Mouse (Mus musculus) CH12.LX (cell line): Measurements from ENCODE around the gene Rbp2. TPM values are rescaled to one million over a fixed set of nuclear protein-coding genes. Genes with fewer than 3 reads are reported as not detected.

ENCODE experiments used
- DNase-seq: peaks from one replicate; pipeline ENCODE4 v3.0.0-alpha.2; 2013; ENCODE audit errors: extremely low read depth
- H3K27ac ChIP-seq: 2 replicates; pipeline ENCODE4 v1.5.1; 2012; ENCODE audit warnings: low read depth, mild to moderate bottlenecking, control low read depth, moderate library complexity; ENCODE audit not compliant: insufficient read depth
- H3K27me3 ChIP-seq: replicated peaks from 2 replicates; pipeline ENCODE3; 2012; ENCODE audit warnings: inconsistent platforms
- H3K36me3 ChIP-seq, 2 experiments: replicated peaks in 1 of 2; 2 replicates each; pipeline versions ENCODE3 to v1.6.1; 2012; ENCODE audit warnings: inconsistent platforms in 1 of 2, low read length in 1 of 2, mild to moderate bottlenecking in 1 of 2, mixed read lengths in 1 of 2, moderate library complexity in 1 of 2; ENCODE audit not compliant: control insufficient read depth in 1 of 2, insufficient read depth in 1 of 2
- H3K4me1 ChIP-seq, 2 experiments: 2 replicates each; pipeline ENCODE4 v1.6.1; 2012; ENCODE audit warnings: inconsistent platforms in 1 of 2, moderate library complexity in 1 of 2; ENCODE audit not compliant: insufficient read depth in 2 of 2, control insufficient read depth in 1 of 2
- H3K4me2 ChIP-seq: 2 replicates; pipeline ENCODE4 v1.6.1; 2012; ENCODE audit warnings: low read depth, mild to moderate bottlenecking, control low read depth; ENCODE audit not compliant: poor library complexity, insufficient read depth, severe bottlenecking
- H3K4me3 ChIP-seq, 3 experiments: fragments of 150-350 bp in 1 of 3; sonication (generic) in 1 of 3; replicated peaks in 1 of 3; 2 replicates each; pipeline versions ENCODE3 to v1.5.1; 2011 to 2012; ENCODE audit warnings: low read depth in 2 of 3, low read length in 2 of 3, mild to moderate bottlenecking in 2 of 3, moderate library complexity in 2 of 3, control low read depth in 1 of 3, improper control_type of control experiment in 1 of 3, inconsistent platforms in 1 of 3, mixed read lengths in 1 of 3; ENCODE audit not compliant: poor library complexity in 1 of 3
- H3K79me2 ChIP-seq: replicated peaks from 2 replicates; pipeline ENCODE4 v1.6.1; 2012; ENCODE audit warnings: mild to moderate bottlenecking, moderate library complexity; ENCODE audit not compliant: control insufficient read depth, poor library complexity, insufficient read depth, severe bottlenecking; ENCODE audit errors: extremely low read depth
- H3K9ac ChIP-seq: 2 replicates; pipeline ENCODE4 v1.6.1; 2012; ENCODE audit warnings: low read depth, mild to moderate bottlenecking, control low read depth, moderate library complexity; ENCODE audit not compliant: insufficient read depth
- H3K9me3 ChIP-seq: replicated peaks from 2 replicates; pipeline ENCODE3; 2012; ENCODE audit warnings: low read length, inconsistent platforms, mixed read lengths
- CHD1 ChIP-seq: IDR thresholded peaks from 2 replicates; pipeline ENCODE4 v1.6.1; 2012; ENCODE audit warnings: low read depth, low read length, improper control_type of control experiment, inconsistent platforms
- CTCF ChIP-seq, 2 experiments: IDR thresholded peaks in 1 of 2; conservative IDR thresholded peaks in 1 of 2; 2 replicates each; pipeline ENCODE4 v1.5.1; 2011 to 2012; ENCODE audit warnings: low read depth in 2 of 2, low read length in 2 of 2, improper control_type of control experiment in 1 of 2, inconsistent platforms in 1 of 2, mild to moderate bottlenecking in 1 of 2, moderate library complexity in 1 of 2
- ELF1 ChIP-seq: IDR thresholded peaks from 2 replicates; pipeline ENCODE4 v1.6.1; 2014; ENCODE audit warnings: low read depth, mild to moderate bottlenecking, inconsistent platforms, low read length, improper control_type of control experiment
- EP300 ChIP-seq: IDR thresholded peaks from 2 replicates; pipeline ENCODE4 v1.6.1; 2011; ENCODE audit warnings: low read length, improper control_type of control experiment
- ETS1 ChIP-seq: conservative IDR thresholded peaks from 2 replicates; pipeline ENCODE4 v1.6.1; 2012; ENCODE audit warnings: low read depth, mild to moderate bottlenecking, inconsistent platforms, low read length, improper control_type of control experiment, moderate library complexity
- GABPA ChIP-seq: IDR thresholded peaks from 2 replicates; pipeline ENCODE4 v1.6.1; 2012; ENCODE audit warnings: low read depth, low read length, improper control_type of control experiment, inconsistent platforms; ENCODE audit not compliant: insufficient replicate concordance
- HCFC1 ChIP-seq: IDR thresholded peaks from 2 replicates; pipeline ENCODE4 v1.6.1; 2012; ENCODE audit warnings: low read depth, mild to moderate bottlenecking, inconsistent platforms, low read length, improper control_type of control experiment
- JUN ChIP-seq: IDR thresholded peaks from 2 replicates; pipeline ENCODE4 v1.6.1; 2011; ENCODE audit warnings: low read depth, mild to moderate bottlenecking, low read length, improper control_type of control experiment, moderate library complexity; ENCODE audit not compliant: insufficient read depth
- JUND ChIP-seq: conservative IDR thresholded peaks from 2 replicates; pipeline ENCODE4 v1.6.1; 2011; ENCODE audit warnings: low read depth, low read length, improper control_type of control experiment
- MAX ChIP-seq: IDR thresholded peaks from 2 replicates; pipeline ENCODE4 v1.6.1; 2011; ENCODE audit warnings: low read length, improper control_type of control experiment
- MAZ ChIP-seq: IDR thresholded peaks from 2 replicates; pipeline ENCODE4 v1.6.1; 2012; ENCODE audit warnings: low read depth, mild to moderate bottlenecking, inconsistent platforms, low read length, improper control_type of control experiment, moderate library complexity
- MEF2A ChIP-seq: IDR thresholded peaks from 2 replicates; pipeline ENCODE4 v1.6.1; 2014; ENCODE audit warnings: low read depth, mild to moderate bottlenecking, inconsistent platforms, low read length, improper control_type of control experiment, borderline replicate concordance
- NELFE ChIP-seq: IDR thresholded peaks from 2 replicates; pipeline ENCODE4 v1.6.1; 2011; ENCODE audit warnings: low read depth, low read length, improper control_type of control experiment
- PAX5 ChIP-seq: IDR thresholded peaks from 2 replicates; pipeline ENCODE4 v1.6.1; 2012; ENCODE audit warnings: low read length, inconsistent platforms, mixed read lengths
- POLR2A ChIP-seq: IDR thresholded peaks from 2 replicates; pipeline ENCODE4 v1.6.1; 2011; ENCODE audit warnings: low read depth, mild to moderate bottlenecking, improper control_type of control experiment, low read length
- RAD21 ChIP-seq: IDR thresholded peaks from 2 replicates; pipeline ENCODE4 v1.6.1; 2011; ENCODE audit warnings: low read depth, mild to moderate bottlenecking, low read length, improper control_type of control experiment, moderate library complexity
- RCOR1 ChIP-seq: conservative IDR thresholded peaks from 2 replicates; pipeline ENCODE4 v1.6.1; 2012; ENCODE audit warnings: low read depth, mild to moderate bottlenecking, inconsistent platforms, low read length, improper control_type of control experiment
- SMC3 ChIP-seq: IDR thresholded peaks from 2 replicates; pipeline ENCODE4 v1.6.1; 2011; ENCODE audit warnings: low read depth, low read length, improper control_type of control experiment
- TCF12 ChIP-seq: IDR thresholded peaks from 2 replicates; pipeline ENCODE4 v1.6.1; 2014; ENCODE audit warnings: low read depth, mild to moderate bottlenecking, inconsistent platforms, low read length, improper control_type of control experiment
- USF2 ChIP-seq: conservative IDR thresholded peaks from 2 replicates; pipeline ENCODE4 v1.6.1; 2011; ENCODE audit warnings: low read depth, low read length, improper control_type of control experiment
- ZMIZ1 ChIP-seq: IDR thresholded peaks from 2 replicates; pipeline ENCODE4 v1.6.1; 2012; ENCODE audit warnings: low read depth, mild to moderate bottlenecking, inconsistent platforms, low read length, improper control_type of control experiment
- ZNF384 ChIP-seq: IDR thresholded peaks from 2 replicates; pipeline ENCODE4 v1.6.1; 2012; ENCODE audit warnings: low read depth, low read length, improper control_type of control experiment, inconsistent platforms
- dilution Hi-C: fragments of 300-500 bp; cut with MboI; formaldehyde crosslinking; loops from 2 replicates; pipeline ENCODE4 v1.14.3; 2020; ENCODE audit warnings: low sequenced_read_pairs; ENCODE audit not compliant: extremely low pct_unique_long_range_greater_than_20kb, extremely low pct_ligation_motif_present
- in situ Hi-C: fragments of 300-500 bp; cut with MboI; formaldehyde crosslinking; loops from 3 replicates; pipeline ENCODE4 v1.14.3; 2019; ENCODE audit warnings: low sequenced_read_pairs, low pct_ligation_motif_present, low pct_unique_long_range_greater_than_20kb, mixed read lengths
- polyA plus RNA-seq: library from polyadenylated mRNA; unstranded; fragments of >175 nt; gene quantifications from 2 replicates; pipeline ENCODE4 v1.2.1, GENCODE M21; 2012; ENCODE audit warnings: low read depth; ENCODE audit not compliant: insufficient read length
- total RNA-seq, 2 experiments: library from RNA; depleted of rRNA; stranded (reverse); fragments of 300-350 nt in 1 of 2; fragments of >200 nt in 1 of 2; gene quantifications; 2 replicates each; pipeline ENCODE4 v1.2.3; 2012 to 2014

The Rbp2 gene
- total and polyA plus RNA-seq, 3 experiments, result 1.7 to 1.9 (median 1.8) TPM

GRCm38 (mm10) chr9:98480172-98480749 is 5.7 kb upstream of the Rbp2 start:
- no peak overlapping the region for H3K4me3 ChIP-seq
- H3K79me2 ChIP-seq, result no peaks in the 10 kb centered on the region
- H3K27ac ChIP-seq, result no peak overlapping the region
- no peak overlapping the region for H3K4me2 ChIP-seq
- in situ Hi-C loops (no loop called here), dilution Hi-C loops (no loop called here)
- H3K27me3 ChIP-seq, result no peaks in the 10 kb centered on the region
- DNase-seq, result no peak
- H3K36me3 ChIP-seq, result no peaks in the 10 kb centered on the region
- H3K9ac ChIP-seq, result no peak overlapping the region
- no peak for TF ChIP-seq NELFE
- TF ChIP-seq RAD21, result no peak
- no peak for TF ChIP-seq GABPA
- no peak for TF ChIP-seq ZNF384
- no peak for TF ChIP-seq JUND
- TF ChIP-seq TCF12, result no peak
- TF ChIP-seq MAZ, result no peak
- TF ChIP-seq MAX, result no peak
- TF ChIP-seq, all 38 proteins: peak for 0
- Histone ChIP-seq H3K9me3 (no peaks in the 10 kb centered on the region), H3K4me1 (no peaks in the 10 kb centered on the region)

GRCm38 (mm10) chr9:98482256-98482655 is 3.7 kb upstream of the Rbp2 start:
- Histone ChIP-seq H3K4me2 (no peak overlapping the region), H3K79me2 (no peaks in the 10 kb centered on the region), H3K4me1 (0 out of 4 replicates have a peak, but pooled peaks cover 0 to 4% of the 10 kb centered on the region in 2 experiments), H3K27me3 (no peaks in the 10 kb centered on the region), H3K9ac (no peak overlapping the region), H3K4me3 (no peak overlapping the region), H3K27ac (no peak overlapping the region), H3K9me3 (no peaks in the 10 kb centered on the region), H3K36me3 (no peaks in the 10 kb centered on the region)
- TF ChIP-seq TCF12, result no peak
- TF ChIP-seq CTCF (conservative IDR thresholded peaks at IDR 0.05 in 1 of 2, IDR thresholded peaks at IDR 0.05 in 1 of 2; ENCODE audit: low read depth in 2 of 2, low read length in 2 of 2), result no peak
- no peak for TF ChIP-seq MEF2A
- TF ChIP-seq ETS1, result no peak
- TF ChIP-seq RCOR1, result no peak
- TF ChIP-seq EP300, result no peak
- TF ChIP-seq ZMIZ1, result no peak
- TF ChIP-seq USF2, result no peak
- TF ChIP-seq PAX5, result no peak
- no peak for TF ChIP-seq JUN
- no peak for TF ChIP-seq JUND
- TF ChIP-seq HCFC1, result no peak
- TF ChIP-seq POLR2A, result no peak
- TF ChIP-seq ELF1, result no peak
- no peak for TF ChIP-seq CHD1
- TF ChIP-seq SMC3, result no peak
- TF ChIP-seq RAD21, result no peak
- no peak for TF ChIP-seq MAX
- dilution Hi-C loops (no loop called here), in situ Hi-C loops (no loop called here)
- no peak for DNase-seq
